Mouse (Mus musculus) bone marrow macrophage, adult 2 months (primary cell): Measurements from ENCODE around the gene Helt.

Experiments
- CTCF ChIP-seq: IDR thresholded peaks from 2 replicates; pipeline ENCODE4 v1.5.1; 2012; ENCODE audit warnings: low read depth, mild to moderate bottlenecking, low read length, moderate library complexity
- POLR2A ChIP-seq: IDR thresholded peaks from 2 replicates; pipeline ENCODE4 v1.6.1; 2012; ENCODE audit warnings: mild to moderate bottlenecking, low read depth, low read length, borderline replicate concordance

DNA sequence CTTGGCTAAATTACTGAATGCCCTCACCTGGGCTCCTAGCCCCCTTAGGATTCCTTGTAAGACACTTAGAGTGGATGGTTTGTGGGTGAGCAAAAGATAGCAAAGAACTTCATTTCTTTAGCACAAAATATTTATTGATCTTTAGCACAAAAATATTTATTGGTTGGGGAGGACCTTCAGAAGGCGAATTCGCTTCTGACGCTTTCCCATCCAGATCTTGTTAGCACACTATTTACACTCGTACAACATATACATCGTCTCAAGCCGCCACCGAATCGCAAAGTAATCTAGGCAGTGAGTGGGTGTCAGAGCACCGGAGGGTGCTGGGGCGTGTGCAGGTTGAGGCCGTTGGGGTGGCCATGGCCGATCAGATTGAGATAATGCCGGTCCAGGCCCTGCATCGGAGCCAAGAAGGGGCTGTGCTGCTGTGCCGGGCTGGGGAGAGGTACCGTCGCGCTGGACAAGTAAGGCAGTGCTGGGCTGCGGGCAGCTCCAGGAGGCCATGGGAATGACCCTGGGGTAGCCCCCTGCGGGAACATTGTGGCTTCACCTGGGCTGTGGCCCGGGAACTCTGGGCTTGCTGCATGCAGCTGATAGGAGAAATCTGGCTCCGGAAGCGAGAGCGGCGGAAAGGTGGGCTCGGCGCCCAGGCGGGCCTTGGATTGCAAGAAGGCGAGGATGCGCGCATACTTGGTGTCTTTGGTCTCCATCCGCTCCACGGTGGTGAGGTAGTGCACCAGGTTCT lies 2.4 kb downstream of the Helt start:
- TF ChIP-seq CTCF (no peak), POLR2A (no peak)
